In genomic region chr11:49087830-49088616, GRCm38 (mm10) we compare ENCODE assay signal across 1 mouse cellular context.
A peak's percentile ranks its signal among the peaks of the same experiment; 100 is the strongest.
TF ChIP-seq lines count a peak whose summit lies in the region.

No protein-coding gene starts in this region.

TF ChIP-seq in MEL, 35 proteins besides CTCF, POLR2A, EP300 and RAD21:
- TF ChIP-seq NRF1 (IDR thresholded peaks at IDR 0.05; ENCODE audit: insufficient read depth, low read depth, low read length, poor library complexity, severe bottlenecking) (no peak), SMC3 (IDR thresholded peaks at IDR 0.05; ENCODE audit: low read depth, low read length) (no peak), SIN3A (IDR thresholded peaks at IDR 0.05; ENCODE audit: low read length) (peak; percentile 43), USF2 (IDR thresholded peaks at IDR 0.05; ENCODE audit: borderline replicate concordance in 1 of 2, insufficient read depth in 1 of 2, low read depth in 1 of 2, low read length in 2 of 2) (no peak), POLR2AphosphoS5 (IDR thresholded peaks at IDR 0.05; ENCODE audit: borderline replicate concordance, low read depth, low read length) (no peak; the same call in 1 of the 2 replicates), ZKSCAN1 (IDR thresholded peaks at IDR 0.05; ENCODE audit: low read depth, low read length) (no peak), JUND (IDR thresholded peaks at IDR 0.05; ENCODE audit: low read depth, low read length) (no peak), ELF1 (IDR thresholded peaks at IDR 0.05; ENCODE audit: low read depth, low read length) (no peak), ETS1 (IDR thresholded peaks at IDR 0.05; ENCODE audit: low read depth, low read length) (peak; percentile 97), MEF2A (IDR thresholded peaks at IDR 0.05; ENCODE audit: extremely low read depth, insufficient replicate concordance, low read depth, low read length, poor library complexity, severe bottlenecking) (no peak), TBP (IDR thresholded peaks at IDR 0.05; ENCODE audit: low read depth, low read length) (peak; percentile 85), POLR2AphosphoS2 (IDR thresholded peaks at IDR 0.05; ENCODE audit: low read length) (peak; percentile 24; the same call in 1 of the 2 replicates), RCOR1 (IDR thresholded peaks at IDR 0.05; ENCODE audit: low read depth, low read length) (peak; percentile 7; the same call in 1 of the 2 replicates), GATA1 (IDR thresholded peaks at IDR 0.05; ENCODE audit: low read depth, low read length) (0 out of 2 replicates have a peak, but pooled peaks have one; percentile 53), ZC3H11A (IDR thresholded peaks at IDR 0.05; ENCODE audit: low read depth, low read length) (peak; percentile 24; the same call in 1 of the 2 replicates), MYC (IDR thresholded peaks at IDR 0.05; ENCODE audit: low read depth, low read length) (peak; percentile 45; the same call in 1 of the 2 replicates), MAX (IDR thresholded peaks at IDR 0.05; ENCODE audit: low read length) (peak; percentile 59; the same call in 1 of the 2 replicates), KAT2A (conservative IDR thresholded peaks at IDR 0.05; ENCODE audit: low read depth, low read length) (no peak; the same call in 1 of the 2 replicates), MXI1 (IDR thresholded peaks at IDR 0.05; ENCODE audit: low read depth, low read length) (peak; percentile 53), MYB (IDR thresholded peaks at IDR 0.05; ENCODE audit: low read depth, low read length) (0 out of 2 replicates have a peak, but pooled peaks have one; percentile 43), CHD1 (IDR thresholded peaks at IDR 0.05; ENCODE audit: low read depth, low read length) (peak; percentile 59; the same call in 1 of the 2 replicates), E2F4 (IDR thresholded peaks at IDR 0.05; ENCODE audit: borderline replicate concordance, low read depth, low read length) (no peak), TAL1 (IDR thresholded peaks at IDR 0.05; ENCODE audit: low read length) (peak; percentile 86), ZNF384 (IDR thresholded peaks at IDR 0.05; ENCODE audit: low read depth, low read length) (no peak), GABPA (IDR thresholded peaks at IDR 0.05; ENCODE audit: low read depth, low read length) (no peak), UBTF (IDR thresholded peaks at IDR 0.05; ENCODE audit: borderline replicate concordance, insufficient read depth, low read depth, low read length) (peak; percentile 84; the same call in 1 of the 2 replicates), USF1 (IDR thresholded peaks at IDR 0.05; ENCODE audit: low read depth, low read length) (peak; percentile 48; the same call in 1 of the 2 replicates), TCF12 (IDR thresholded peaks at IDR 0.05; ENCODE audit: low read depth, low read length) (peak; percentile 88), MAZ (IDR thresholded peaks at IDR 0.05; ENCODE audit: low read depth, low read length) (peak; percentile 44; the same call in 1 of the 2 replicates), MAFK (IDR thresholded peaks at IDR 0.05; ENCODE audit: borderline replicate concordance, low read depth, low read length) (no peak), BHLHE40 (IDR thresholded peaks at IDR 0.05; ENCODE audit: borderline replicate concordance, low read depth, low read length) (peak; percentile 67; the same call in 1 of the 2 replicates), CHD2 (IDR thresholded peaks at IDR 0.05; ENCODE audit: low read length) (no peak), NELFE (IDR thresholded peaks at IDR 0.05; ENCODE audit: low read depth, low read length) (no peak; the same call in 1 of the 2 replicates), HCFC1 (IDR thresholded peaks at IDR 0.05; ENCODE audit: low read depth, low read length) (no peak), ZMIZ1 (IDR thresholded peaks at IDR 0.05; ENCODE audit: low read depth, low read length) (no peak)
